Mouse (Mus musculus) C3H10T1/2 (cell line): Measurements from ENCODE around the gene Utp20. TPM values are rescaled to one million over a fixed set of nuclear protein-coding genes. Genes with fewer than 3 reads are reported as not detected.

Experiments
- polyA plus RNA-seq, 2 experiments: library from polyadenylated mRNA; unstranded; fragments of >200 nt; fragmentation: generic; extraction: Trizol; gene quantifications; one replicate each; pipeline ENCODE4 v1.2.1; 2012; ENCODE audit warnings: missing spikeins in 2 of 2

Utp20 gene
- 10 to 100 TPM in 1 of 2 experiments, 1 to 10 TPM in 1; 5.5 to 11.2 TPM for polyA plus RNA-seq

DNA sequence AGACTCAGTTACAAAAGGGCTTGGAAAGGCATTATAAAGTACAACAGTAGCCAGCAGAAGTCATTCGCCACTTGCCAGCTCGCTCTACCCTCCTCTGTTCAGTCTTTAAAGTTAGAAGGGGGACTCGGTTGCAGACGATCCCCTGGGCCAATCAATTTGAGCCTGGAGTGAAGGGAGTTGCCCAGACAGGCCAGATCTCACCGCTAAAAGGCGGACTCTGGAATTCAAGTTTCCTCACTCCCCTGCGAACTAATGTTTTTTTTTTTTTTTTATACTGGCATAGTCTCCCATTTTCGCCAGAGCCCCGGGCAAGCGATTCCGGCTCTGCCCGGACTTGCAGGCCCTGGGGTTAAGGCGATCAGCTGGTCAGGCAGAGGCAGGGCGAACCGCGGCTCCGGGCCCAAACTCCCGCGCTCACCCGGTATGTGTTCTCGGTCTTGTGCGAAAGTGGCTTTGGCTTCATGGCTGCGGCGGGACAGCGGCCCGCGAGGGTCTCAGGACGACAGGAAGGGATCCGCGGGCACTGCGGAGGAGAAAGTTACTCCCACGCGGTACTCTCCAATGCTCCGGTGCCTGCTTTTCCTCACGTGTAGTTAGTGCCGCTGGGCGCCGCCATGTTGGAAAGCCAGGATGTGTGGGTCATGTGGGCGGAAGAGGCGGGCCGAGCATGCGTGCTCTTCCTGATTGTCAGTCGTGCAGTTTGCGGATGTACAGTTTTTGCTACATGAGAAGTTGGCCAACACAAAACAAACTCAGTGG lies at the start of gene Utp20:
Utp20 (minus strand) TSS at position 617 of the 759 bp plus-strand sequence.

GRCm38 (mm10) chr10:88730571-88731495 lies 95.8 kb downstream of the Utp20 start, which contains the start of gene Arl1:
Arl1 (plus strand) TSS chr10:88730858.

Other genes starting within 250 kb of the Utp20 start
- not detected for gene Mybpc1, start 221.7 kb downstream of the Utp20 start, polyA plus RNA-seq
- gene Spic, start 141.8 kb downstream of the Utp20 start, polyA plus RNA-seq: not detected
- 10 to 100 TPM in 1 of 2 experiments, 1 to 10 TPM in 1; 8.6 to 73.9 TPM for gene Arl1, start 95.9 kb downstream of the Utp20 start, polyA plus RNA-seq
- under 1 TPM; 0.01 to 0.02 TPM for gene Slc5a8, start 59.2 kb upstream of the Utp20 start, polyA plus RNA-seq